Mouse (Mus musculus) hindbrain, embryonic 10.5 days (tissue): ENCODE measurements at regions not wholly inside any gene's neighbourhood (a gene's known extent, or its start where the extent isn't known, plus 50 kb on each side); places are given as distances from the start of the nearest gene placed in this dataset.

Experiments
- DNase-seq: peaks from one replicate; pipeline ENCODE4 v3.0.0-alpha.2; 2017; ENCODE audit warnings: low spot score
- H3K27ac ChIP-seq: fragments of 300-500 bp; sonication (generic); 2 replicates; pipeline ENCODE4 v1.5.1; 2016; ENCODE audit warnings: mild to moderate bottlenecking, moderate library complexity
- H3K27me3 ChIP-seq: fragments of 300-500 bp; sonication (generic); 2 replicates; pipeline ENCODE4 v1.6.1; 2016; ENCODE audit warnings: mild to moderate bottlenecking; ENCODE audit not compliant: poor library complexity, insufficient read depth, severe bottlenecking
- H3K36me3 ChIP-seq: fragments of 300-500 bp; sonication (generic); 2 replicates; pipeline ENCODE4 v1.6.1; 2016; ENCODE audit warnings: mild to moderate bottlenecking, moderate library complexity
- H3K4me1 ChIP-seq: fragments of 300-500 bp; sonication (generic); replicated peaks from 2 replicates; pipeline ENCODE4 v1.6.1; 2016; ENCODE audit warnings: mild to moderate bottlenecking
- H3K4me3 ChIP-seq: fragments of 300-500 bp; sonication (generic); 2 replicates; pipeline ENCODE4 v1.5.1; 2016; ENCODE audit warnings: mild to moderate bottlenecking, moderate library complexity
- H3K9me3 ChIP-seq: fragments of 300-500 bp; sonication (generic); 2 replicates; pipeline ENCODE4 v1.6.1; 2016; ENCODE audit warnings: mild to moderate bottlenecking, moderate library complexity
- WGBS: fragments of 180-500 bp; shearing (Covaris S2); methylation state at CpG from one replicate; pipeline ENCODE4 v1.1.7; 2016; 5-methylcytosine and 5-hydroxymethylcytosine counted together

DNA sequence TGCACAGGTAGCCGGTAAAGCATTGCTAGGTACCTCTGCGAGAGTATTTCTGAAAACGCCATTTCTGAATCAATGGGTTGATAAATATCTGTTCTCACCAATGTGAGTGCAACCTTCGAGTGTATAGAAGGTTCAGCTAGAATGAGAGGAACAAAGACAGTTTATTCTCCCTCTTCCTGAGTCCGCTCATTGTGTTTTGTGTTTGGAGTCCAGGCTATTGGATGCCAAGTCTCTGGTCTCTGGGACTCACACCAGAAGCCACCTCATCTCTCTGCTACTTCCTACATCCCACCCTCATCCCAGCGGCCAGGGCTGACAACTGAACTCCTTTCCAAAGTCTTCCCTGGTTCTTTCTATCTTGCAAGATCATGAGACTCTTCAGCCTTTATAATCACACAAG is 62.7 kb downstream of the Lrrc30 start:
- no peak overlapping the region for H3K27ac ChIP-seq
- H3K4me1 ChIP-seq, result peaks cover 28% of the 10 kb centered on the region
- DNase-seq, result no peak
- H3K4me3 ChIP-seq, result no peak overlapping the region
- no peaks in the 10 kb centered on the region for H3K27me3 ChIP-seq
- no peaks in the 10 kb centered on the region for H3K36me3 ChIP-seq
- no peaks in the 10 kb centered on the region for H3K9me3 ChIP-seq
- WGBS, result 91% methylated on average over 6 of the region's 6 CpGs

DNA sequence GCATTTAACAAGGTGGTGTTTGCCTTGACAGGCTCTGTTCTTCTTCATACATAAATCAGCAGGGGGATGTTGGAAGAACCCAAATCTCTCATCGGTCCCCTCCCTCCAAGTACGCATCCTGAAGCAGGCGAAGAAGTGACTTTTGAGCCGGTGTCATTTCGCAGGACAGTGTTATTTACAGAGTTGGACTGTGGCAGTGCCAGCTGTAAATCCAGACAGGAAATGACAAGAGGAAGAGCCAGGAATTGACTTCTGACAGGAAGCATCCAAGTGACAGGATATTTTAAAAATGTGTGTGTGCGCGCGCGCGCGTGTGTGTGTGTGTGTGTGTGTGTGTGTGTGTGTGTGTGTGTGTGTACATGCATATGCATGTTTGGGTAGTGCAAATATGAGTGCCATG is 66.3 kb downstream of the Lrrc30 start:
- 90% methylated on average over 11 of the region's 11 CpGs for WGBS
- no peaks in the 10 kb centered on the region for H3K36me3 ChIP-seq
- no peaks in the 10 kb centered on the region for H3K27me3 ChIP-seq
- H3K4me1 ChIP-seq, result peaks cover 28% of the 10 kb centered on the region
- no peaks in the 10 kb centered on the region for H3K9me3 ChIP-seq
- H3K27ac ChIP-seq, result no peak overlapping the region
- no peak overlapping the region for H3K4me3 ChIP-seq
- DNase-seq, result no peak

DNA sequence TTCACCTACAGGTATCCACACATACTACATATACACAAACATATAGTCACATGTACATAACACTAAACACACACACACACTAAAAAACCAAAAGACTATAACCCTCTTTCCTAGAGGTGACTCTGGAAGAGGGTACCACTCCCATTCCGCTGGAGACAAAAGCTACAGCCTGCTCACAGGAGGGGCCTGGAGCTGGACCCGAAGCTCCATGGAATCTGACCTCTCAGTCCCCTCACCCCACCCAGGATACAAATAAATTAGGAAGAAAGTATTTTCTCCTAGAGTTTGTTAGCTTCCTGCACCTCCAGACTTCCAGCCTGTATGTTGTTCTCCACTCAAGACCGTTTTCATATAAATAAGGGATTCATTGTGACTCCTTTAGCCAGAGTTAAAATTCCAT is 66.8 kb downstream of the Lrrc30 start:
- Histone ChIP-seq H3K27ac (no peak overlapping the region), H3K4me3 (no peak overlapping the region), H3K36me3 (no peaks in the 10 kb centered on the region), H3K9me3 (no peaks in the 10 kb centered on the region), H3K4me1 (peaks cover 28% of the 10 kb centered on the region), H3K27me3 (no peaks in the 10 kb centered on the region)
- DNase-seq, result no peak
- 44% methylated on average over 3 of the region's 3 CpGs for WGBS

DNA sequence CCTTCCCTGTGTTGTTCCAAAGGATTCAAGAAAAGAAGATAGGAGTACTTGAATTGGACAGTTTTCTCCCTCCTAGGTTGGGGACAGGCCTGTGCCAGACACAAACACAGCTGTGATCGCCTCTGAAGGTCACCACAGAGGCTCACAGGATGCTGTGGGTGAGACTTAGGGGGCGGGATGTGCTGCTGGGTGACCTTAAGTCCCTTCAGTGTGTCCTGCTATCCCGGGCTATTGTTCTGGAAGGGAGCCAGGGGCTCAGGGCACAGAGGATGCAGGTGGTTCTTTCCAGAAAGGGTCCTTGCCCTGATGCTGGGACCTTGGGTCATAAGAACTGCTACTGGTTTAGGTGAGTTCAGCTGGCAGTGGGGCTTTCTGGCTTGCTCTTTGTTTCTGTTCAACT is 67.7 kb downstream of the Lrrc30 start:
- Histone ChIP-seq H3K9me3 (no peaks in the 10 kb centered on the region), H3K4me1 (peaks cover 28% of the 10 kb centered on the region), H3K4me3 (no peak overlapping the region), H3K27ac (no peak overlapping the region), H3K27me3 (no peaks in the 10 kb centered on the region), H3K36me3 (no peaks in the 10 kb centered on the region)
- no peak for DNase-seq
- 57% methylated on average over 3 of the region's 3 CpGs for WGBS

DNA sequence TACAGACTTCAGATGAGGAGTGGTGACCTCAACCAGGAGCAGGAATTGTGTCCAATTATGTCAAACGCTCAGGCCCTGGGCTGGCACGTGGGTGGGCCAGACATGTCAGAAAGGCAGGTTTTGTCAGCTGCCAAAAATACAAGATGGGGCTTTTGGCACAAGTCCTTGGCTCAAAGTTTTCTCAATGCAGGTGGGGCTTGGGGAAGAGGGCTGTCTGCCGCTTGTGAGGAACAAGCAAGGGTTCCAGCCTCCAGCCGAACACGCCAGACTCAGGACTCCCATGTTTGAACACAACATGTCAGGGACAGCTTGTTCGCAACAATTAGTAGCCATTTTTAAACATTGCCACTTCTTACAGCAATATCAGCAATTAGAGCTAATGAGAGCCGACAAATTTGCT is 69.5 kb downstream of the Lrrc30 start:
- H3K27me3 ChIP-seq, result no peaks in the 10 kb centered on the region
- DNase-seq, result no peak
- WGBS, result 85% methylated on average over 7 of the region's 7 CpGs

DNA sequence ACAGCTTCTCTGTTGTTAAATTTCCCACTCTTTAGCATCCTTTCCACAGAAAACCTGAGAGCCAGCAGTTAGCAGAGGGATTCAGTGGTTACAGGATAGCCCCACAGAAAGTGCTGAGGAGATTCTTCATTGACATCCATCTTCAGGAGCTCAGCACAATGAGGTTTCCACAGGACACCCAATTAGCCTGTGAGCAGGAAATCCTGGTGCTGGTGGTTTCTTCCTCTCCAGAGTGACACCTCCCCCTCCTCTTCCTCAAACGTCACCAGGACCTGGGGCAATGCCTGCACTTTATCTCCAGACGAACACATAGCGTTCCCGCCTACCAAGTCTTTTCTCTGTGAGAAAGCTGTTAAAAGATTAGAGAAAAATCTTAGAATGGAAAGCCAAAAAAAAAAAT is 70.7 kb downstream of the Lrrc30 start:
- H3K9me3 ChIP-seq, result no peaks in the 10 kb centered on the region
- DNase-seq, result no peak
- H3K4me1 ChIP-seq, result peaks cover 15% of the 10 kb centered on the region
- no peak overlapping the region for H3K4me3 ChIP-seq
- H3K27ac ChIP-seq, result no peak overlapping the region
- 84% methylated on average over 4 of the region's 4 CpGs for WGBS
- no peaks in the 10 kb centered on the region for H3K36me3 ChIP-seq
- no peaks in the 10 kb centered on the region for H3K27me3 ChIP-seq

More for the DNA sequence above, 69.5 kb downstream of the Lrrc30 start:
- Histone ChIP-seq H3K27ac (no peak overlapping the region), H3K4me1 (peaks cover 25% of the 10 kb centered on the region), H3K36me3 (no peaks in the 10 kb centered on the region), H3K4me3 (no peak overlapping the region), H3K9me3 (no peaks in the 10 kb centered on the region)

DNA sequence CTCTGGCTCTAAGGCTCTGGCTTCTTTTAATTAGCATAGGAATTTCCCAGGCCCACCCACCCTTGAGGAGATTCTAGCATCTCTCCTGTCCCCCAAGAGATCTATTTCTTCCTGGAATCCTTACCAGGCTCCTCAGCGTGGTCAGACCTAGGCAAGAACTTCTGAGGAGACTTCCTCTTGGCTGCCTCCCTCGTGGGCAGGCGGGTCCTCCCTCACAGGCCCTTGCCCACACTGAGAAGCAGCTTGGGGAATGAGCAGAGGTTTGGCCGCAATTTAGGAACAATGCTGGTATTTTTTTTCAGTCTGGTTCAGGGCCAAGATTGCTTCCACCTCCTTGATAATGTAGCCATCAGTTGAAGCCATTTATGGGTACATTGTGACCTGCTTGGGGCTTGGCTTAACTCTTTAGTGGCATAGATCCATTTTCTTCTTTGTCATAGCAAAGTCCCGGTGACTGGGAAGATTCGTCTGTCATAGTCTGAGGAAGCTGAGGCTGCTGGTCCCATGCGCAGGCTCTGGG is 75.1 kb downstream of the Lrrc30 start:
- DNase-seq, result no peak
- Histone ChIP-seq H3K4me1 (no peaks in the 10 kb centered on the region), H3K4me3 (no peak overlapping the region), H3K27ac (no peak overlapping the region), H3K36me3 (no peaks in the 10 kb centered on the region), H3K27me3 (no peaks in the 10 kb centered on the region), H3K9me3 (no peaks in the 10 kb centered on the region)
- WGBS, result 73% methylated on average over 7 of the region's 7 CpGs

DNA sequence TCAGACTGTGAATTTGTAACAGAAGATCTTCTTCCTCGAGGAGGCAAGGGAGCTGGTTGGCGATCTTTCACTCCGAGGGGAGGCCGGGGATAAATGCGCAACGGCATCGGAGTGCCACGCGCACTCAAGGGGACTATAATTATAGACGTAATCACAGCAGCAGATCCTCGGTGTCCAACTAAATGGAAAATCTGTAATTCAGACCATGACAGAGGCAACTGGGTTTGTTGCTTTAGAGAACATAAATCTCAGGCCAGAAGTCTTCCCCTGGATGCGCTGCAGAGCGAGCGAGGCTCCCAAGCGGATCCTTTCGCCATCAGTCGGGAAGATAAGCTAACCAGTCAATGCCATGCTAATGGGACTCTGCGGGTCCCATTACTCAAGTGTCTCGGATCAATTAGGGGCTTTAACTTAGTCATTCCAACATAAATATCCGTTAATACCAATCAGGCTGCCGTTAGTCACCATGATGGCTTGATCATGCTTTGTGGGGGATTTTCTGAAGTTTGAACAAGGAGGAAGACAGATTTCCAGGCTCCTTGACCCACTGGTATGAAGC is 79.9 kb downstream of the Lrrc30 start:
- WGBS, result 93% methylated on average over 21 of the region's 21 CpGs
- Histone ChIP-seq H3K27me3 (no peaks in the 10 kb centered on the region), H3K27ac (no peak overlapping the region), H3K4me1 (peaks cover 11% of the 10 kb centered on the region), H3K4me3 (no peak overlapping the region), H3K9me3 (peaks cover under 1% of the 10 kb centered on the region; the same call in 1 of the 2 replicates), H3K36me3 (no peaks in the 10 kb centered on the region)
- no peak for DNase-seq

DNA sequence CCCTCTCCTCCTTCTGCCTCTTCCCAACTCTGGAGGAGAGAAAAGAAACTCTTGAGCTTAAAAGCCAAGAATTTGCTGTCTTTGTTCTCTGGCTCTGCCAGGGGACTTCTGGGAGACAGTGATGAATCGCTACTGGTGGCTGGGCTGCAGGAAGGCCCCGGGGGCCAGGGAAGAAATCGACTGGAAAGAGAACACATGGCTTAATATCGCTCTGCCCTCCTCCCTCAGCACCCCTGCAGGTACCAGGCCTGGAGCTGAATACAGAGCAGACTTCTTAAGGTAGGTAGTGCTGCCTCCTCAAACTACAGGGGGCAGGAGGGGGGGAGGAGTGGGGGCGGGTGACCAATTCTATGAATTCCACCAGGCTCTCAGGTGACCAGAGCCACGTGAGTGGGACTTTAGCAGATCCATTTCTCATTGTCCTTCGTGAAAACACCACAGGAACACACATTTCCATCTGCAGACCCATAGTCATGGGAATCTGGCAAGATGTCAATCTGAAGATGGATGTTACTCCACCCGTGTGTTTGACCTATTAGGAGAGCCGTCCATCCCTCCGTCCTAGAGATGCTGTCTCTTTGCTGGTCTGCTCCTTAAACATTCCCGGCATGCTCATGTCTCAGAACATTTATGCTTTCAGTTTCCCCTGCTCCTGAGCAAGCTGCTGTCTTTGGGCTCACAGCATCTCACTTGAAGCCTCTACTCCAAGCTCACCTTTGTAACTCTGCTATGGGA is 83.4 kb downstream of the Lrrc30 start:
- whole genome bisulfite sequencing, result 46% methylated on average over 11 of the region's 11 CpGs

DNA sequence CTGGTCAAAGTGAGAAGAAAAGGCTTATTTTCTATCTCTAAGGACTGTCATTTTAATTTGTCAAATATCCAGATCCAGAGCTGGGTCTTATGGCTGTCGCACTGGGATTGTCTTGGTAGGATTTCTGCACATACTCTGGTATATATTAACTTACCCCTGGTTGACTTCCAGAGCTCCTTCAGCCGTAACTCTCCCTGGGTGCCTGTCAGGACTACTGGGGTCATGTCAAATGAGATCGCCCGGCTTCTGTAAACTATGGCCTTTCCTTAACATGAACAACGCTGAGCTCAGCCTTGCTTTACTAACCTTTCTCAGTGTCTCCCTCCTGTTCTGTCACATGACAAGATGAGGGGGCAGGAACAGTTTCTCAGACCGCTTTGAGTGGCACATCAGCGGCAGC is 88.1 kb downstream of the Lrrc30 start:
- Histone ChIP-seq H3K4me1 (peaks cover 11% of the 10 kb centered on the region), H3K27ac (no peak overlapping the region), H3K27me3 (no peaks in the 10 kb centered on the region), H3K4me3 (no peak overlapping the region), H3K9me3 (peaks cover 17% of the 10 kb centered on the region), H3K36me3 (no peaks in the 10 kb centered on the region)
- no peak for DNase-seq
- 86% methylated on average over 7 of the region's 7 CpGs for WGBS

More for the DNA sequence above, 83.4 kb downstream of the Lrrc30 start:
- Histone ChIP-seq H3K36me3 (no peaks in the 10 kb centered on the region), H3K4me1 (peaks cover 11% of the 10 kb centered on the region), H3K4me3 (no peak overlapping the region), H3K27me3 (no peaks in the 10 kb centered on the region), H3K27ac (peak overlapping the region; percentile 79), H3K9me3 (peaks cover 17% of the 10 kb centered on the region)
- peak; percentile 46 for DNase-seq

DNA sequence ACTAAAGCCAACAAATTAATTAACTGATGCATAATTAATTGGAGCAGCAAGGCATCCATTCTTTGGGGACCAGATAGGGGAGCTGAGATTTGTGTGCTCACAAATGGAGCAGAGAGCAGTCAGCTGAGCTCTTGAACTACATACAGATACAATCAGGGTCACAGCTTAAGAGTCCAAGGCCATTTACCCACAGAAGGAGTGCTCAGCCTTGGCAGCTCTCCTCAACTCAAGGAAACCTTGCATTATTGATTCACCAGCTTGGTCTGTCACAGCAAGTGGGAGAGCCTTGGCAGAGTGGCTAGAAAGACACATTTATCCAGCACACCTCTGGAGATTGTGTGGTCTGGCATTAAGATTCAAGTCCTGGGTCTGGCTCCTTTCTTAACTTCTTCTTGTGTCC is 100.2 kb downstream of the Lrrc30 start:
- no peaks in the 10 kb centered on the region for H3K9me3 ChIP-seq
- no peak overlapping the region for H3K4me3 ChIP-seq
- H3K4me1 ChIP-seq, result no peaks in the 10 kb centered on the region
- no peaks in the 10 kb centered on the region for H3K36me3 ChIP-seq
- no peak overlapping the region for H3K27ac ChIP-seq
- DNase-seq, result no peak
- no peaks in the 10 kb centered on the region for H3K27me3 ChIP-seq

DNA sequence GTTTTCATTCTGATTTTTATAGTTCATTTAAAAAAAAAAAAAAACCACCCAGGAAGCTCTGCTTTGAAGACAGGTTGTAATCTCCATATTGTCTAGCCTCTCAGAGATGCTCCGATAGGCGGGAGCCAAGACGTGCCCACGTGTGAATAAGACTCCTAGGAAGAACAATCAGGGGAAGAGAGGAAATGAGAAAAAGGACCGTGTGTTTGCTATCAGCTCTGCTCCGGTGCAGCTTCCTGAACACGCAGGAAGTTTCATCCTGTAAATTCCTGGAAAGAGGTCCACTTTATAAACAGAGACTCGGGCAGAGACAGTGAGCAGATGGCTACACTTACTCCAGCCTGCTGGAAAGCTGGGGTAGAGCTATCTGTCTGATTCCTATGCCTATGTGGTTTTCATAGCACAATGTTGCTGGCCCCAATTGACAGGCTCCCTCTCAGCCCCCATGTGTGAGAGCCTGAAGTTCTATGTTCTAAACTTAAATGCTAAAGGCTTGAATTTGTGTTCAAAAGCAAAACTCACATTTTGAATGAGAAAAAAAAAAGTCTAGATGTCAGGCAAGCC is 111.6 kb downstream of the Lrrc30 start:
- H3K4me1 ChIP-seq, result no peaks in the 10 kb centered on the region
- 86% methylated on average over 8 of the region's 8 CpGs for WGBS
- H3K4me3 ChIP-seq, result no peak overlapping the region

DNA sequence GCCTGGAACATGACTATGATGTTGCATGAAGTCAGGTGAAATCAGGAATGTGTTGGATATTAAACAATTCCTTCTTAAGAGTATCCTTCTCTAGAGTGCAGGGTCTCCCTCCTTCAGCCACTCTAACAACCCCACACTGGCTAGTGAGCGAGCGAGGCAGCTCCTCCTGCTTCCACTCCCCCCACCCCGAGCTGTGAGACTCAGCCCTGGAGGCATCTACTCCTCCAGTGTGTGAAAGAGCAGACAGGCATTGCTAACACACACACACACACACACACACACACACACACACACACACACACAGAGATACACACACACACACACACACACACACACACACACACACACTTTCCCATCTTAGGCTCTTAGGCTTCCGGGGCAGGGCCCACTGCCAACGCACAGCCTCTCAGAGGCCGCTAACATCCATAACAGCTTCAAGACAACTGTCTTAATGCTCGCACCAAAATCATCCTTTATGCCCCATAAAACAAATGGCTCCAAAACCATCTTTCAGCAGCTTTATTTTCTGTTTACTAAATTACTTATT is 116.8 kb downstream of the Lrrc30 start:
- H3K9me3 ChIP-seq, result no peaks in the 10 kb centered on the region
- 81% methylated on average over 7 of the region's 7 CpGs for whole genome bisulfite sequencing
- 0 out of 2 replicates have a peak, but pooled peaks cover 7% of the 10 kb centered on the region for H3K4me1 ChIP-seq
- no peak overlapping the region for H3K27ac ChIP-seq
- H3K4me3 ChIP-seq, result no peak overlapping the region
- H3K36me3 ChIP-seq, result no peaks in the 10 kb centered on the region
- H3K27me3 ChIP-seq, result no peaks in the 10 kb centered on the region
- no peak for DNase-seq

More for the DNA sequence above, 111.6 kb downstream of the Lrrc30 start:
- H3K27ac ChIP-seq, result no peak overlapping the region
- no peaks in the 10 kb centered on the region for H3K36me3 ChIP-seq
- no peaks in the 10 kb centered on the region for H3K9me3 ChIP-seq
- no peak for DNase-seq
- no peaks in the 10 kb centered on the region for H3K27me3 ChIP-seq
